Mouse (Mus musculus): ENCODE data around the gene Apbb1ip. TPM values are rescaled to one million over a fixed set of nuclear protein-coding genes. Genes with fewer than 3 reads are reported as not detected.
"Not testable (repeated sequence)": the region's sequence is repeated elsewhere in the genome, so short reads cannot be mapped to it uniquely, and the experiment has no call there.

Gene Apbb1ip
- total RNA-seq, 2 experiments from 2014 or later = 3.9 to 4.0 TPM

GRCm38 (mm10) chr2:22815674-22816073 is 41.8 kb downstream of the Apbb1ip start:
- DNase-seq (ENCODE audit: low spot score in 2 of 2) = no peak

GRCm38 (mm10) chr2:22816231-22816630 is 42.3 kb downstream of the Apbb1ip start:
- no peak for DNase-seq (ENCODE audit: low spot score in 2 of 2)

DNA sequence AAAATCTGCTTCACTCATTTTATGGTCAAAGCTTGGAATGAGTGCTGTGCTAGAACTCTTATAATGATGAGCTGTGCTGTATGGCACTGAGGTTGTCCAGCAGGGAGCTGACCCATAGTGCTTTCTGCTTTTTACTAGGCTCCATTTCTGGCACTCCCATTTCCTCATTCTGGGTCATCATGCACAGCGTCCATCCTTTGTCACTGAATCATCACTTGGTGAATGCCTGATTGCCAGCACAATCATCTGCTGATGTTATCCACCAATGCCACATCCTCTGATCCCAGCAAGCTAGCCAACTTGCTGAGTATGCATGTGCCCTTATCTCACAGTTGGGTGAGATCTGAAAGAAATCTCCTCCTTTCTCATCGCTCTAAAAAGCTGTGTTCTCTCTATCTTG is 48.4 kb downstream of the Apbb1ip start:
- DNase-seq (ENCODE audit: low spot score in 2 of 2) = no peak

GRCm38 (mm10) chr2:22845514-22845913 is 71.6 kb downstream of the Apbb1ip start:
- no peak for DNase-seq (ENCODE audit: low spot score in 2 of 2)

DNA sequence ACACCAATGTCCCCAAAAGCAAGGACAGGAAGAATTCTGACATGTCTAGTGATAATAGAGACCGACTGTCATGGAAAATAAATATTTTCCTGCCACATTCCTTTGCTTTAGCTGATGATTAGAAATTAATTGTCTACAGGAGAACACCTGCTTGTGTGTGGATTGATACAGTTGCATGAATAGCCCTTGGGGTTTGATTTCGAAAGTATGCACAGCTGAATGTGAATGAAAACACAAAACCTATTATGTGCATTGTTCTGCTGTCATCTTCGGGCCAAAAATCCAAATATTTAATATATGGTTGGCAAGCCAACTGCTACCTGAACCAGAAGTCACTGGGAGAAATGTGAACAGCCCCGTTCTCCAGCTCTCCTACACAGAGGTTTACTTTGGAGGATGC is 78.0 kb downstream of the Apbb1ip start:
- DNase-seq (ENCODE audit: low spot score in 2 of 2) = no peak

DNA sequence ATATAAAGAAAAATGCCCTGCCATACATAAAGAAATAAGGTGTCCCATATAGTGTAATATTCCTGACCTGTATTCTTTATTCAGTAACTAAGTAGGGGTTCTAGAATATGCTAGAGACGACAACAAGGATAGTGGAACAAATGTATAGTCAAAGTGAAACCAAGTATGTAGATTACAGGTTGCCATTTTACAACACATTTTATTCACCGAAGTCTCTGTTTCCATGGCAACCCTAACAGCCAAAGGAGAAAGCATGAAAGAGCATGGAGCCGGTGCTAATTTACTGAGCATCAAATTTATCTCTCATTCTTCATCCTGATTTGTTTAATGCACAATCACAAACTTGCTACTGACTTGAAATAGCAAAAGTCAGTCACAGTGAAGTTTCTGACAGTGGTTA is 83.6 kb downstream of the Apbb1ip start:
- DNase-seq (ENCODE audit: low spot score in 2 of 2) = no peak

- no peak for DNase-seq (ENCODE audit: low spot score in 2 of 2)
These were observed 88.3 kb downstream of the Apbb1ip start for GRCm38 (mm10) chr2:22862194-22862593.

GRCm38 (mm10) chr2:22864394-22865037 is 90.6 kb downstream of the Apbb1ip start:
- peak; percentile 14 to 27 for DNase-seq (ENCODE audit: low spot score in 2 of 2)

- DNase-seq (ENCODE audit: low spot score in 2 of 2) = no peak
These were observed 91.9 kb downstream of the Apbb1ip start for GRCm38 (mm10) chr2:22865818-22866217.

- no peak for DNase-seq (ENCODE audit: low spot score in 2 of 2)
These were observed 93.1 kb downstream of the Apbb1ip start for GRCm38 (mm10) chr2:22866894-22867424.

GRCm38 (mm10) chr2:22873159-22873558 is 99.3 kb downstream of the Apbb1ip start:
- no peak for DNase-seq (ENCODE audit: low spot score in 2 of 2)

DNA sequence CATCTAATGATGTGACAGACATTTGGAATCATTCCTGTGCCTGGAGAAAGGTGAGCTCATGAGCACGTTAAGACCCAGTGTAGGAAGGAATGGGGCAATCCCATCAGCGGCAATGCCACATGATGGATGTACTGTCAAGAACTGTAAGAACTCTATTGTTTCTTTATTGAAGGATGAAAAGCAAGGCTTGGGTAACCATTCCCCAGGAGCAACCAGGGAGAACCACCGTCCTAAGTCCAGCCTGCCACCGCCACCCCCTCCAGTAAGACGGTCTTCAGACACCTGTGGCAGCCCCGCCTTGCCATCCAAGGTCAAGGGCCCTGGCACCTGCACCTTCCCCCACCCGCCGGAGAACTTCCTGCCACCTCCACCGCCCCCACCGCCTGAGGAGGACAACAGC is 100.7 kb downstream of the Apbb1ip start:
- DNase-seq (ENCODE audit: low spot score in 2 of 2) = no peak

DNA sequence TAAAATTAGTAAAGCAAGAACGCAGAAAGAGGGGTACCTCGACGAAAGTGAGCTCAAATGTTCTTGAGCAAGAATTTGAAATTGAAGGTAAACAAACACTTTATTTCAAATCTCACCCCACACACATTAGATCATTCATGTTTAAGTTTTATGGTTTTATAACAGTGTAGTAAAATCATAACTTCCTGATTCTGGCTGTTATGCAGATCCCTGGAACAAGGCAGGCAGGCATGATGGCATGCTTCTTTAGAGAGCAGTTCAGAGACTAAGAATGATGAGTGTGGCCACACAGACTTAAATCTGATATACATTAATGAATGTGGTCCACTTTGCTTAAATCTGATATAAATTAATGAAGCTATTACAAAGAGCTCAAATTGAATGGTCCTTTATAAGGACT is 102.7 kb downstream of the Apbb1ip start:
- no peak for DNase-seq (ENCODE audit: low spot score in 2 of 2)

GRCm38 (mm10) chr2:22878781-22879180 is 104.9 kb downstream of the Apbb1ip start:
- no peak for DNase-seq (ENCODE audit: low spot score in 2 of 2)

DNA sequence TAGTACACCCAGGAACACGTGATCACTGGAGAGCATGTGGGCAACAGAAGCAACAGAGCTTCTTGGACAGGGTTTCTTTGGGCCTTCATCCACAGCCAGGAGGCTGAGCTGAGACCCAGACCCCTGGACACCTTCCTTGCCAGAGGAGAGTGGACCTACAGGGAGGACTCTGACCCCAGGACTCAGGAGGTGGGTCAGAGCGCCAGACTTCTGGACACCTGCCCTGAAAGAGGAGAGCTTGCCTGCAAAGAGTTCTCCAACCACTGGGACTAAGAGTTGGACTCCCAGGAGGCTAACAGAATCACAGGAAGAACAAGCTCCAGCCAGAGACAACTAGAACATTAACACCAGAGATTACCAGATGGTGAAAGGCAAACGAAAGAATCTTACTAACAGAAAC is 106.8 kb downstream of the Apbb1ip start:
- not testable (repeated sequence) for DNase-seq (ENCODE audit: low spot score in 2 of 2)

DNA sequence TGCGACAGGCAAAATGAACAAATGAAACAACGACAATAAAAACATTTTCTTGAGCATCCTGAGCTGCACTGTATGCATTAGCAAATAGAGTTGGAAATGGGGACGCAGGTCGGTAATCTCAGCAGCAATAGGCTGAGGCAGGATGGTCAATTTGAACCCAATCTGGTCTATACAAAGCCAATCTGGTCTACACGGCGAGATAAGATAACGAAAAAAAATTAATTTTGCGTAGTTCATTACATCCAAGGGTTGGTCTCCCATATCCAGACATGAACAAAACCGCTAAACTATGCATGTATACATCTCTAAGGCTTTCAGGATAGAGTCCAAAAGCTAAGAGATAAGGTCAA is 121.0 kb downstream of the Apbb1ip start:
- DNase-seq (ENCODE audit: low spot score in 2 of 2) = no peak

GRCm38 (mm10) chr2:22895282-22896273 is 121.7 kb downstream of the Apbb1ip start, which contains the start of gene Pdss1:
Pdss1 (plus strand) TSS chr2:22895522.
- DNase-seq (ENCODE audit: low spot score in 2 of 2) = peak; percentile 76 to 78

DNA sequence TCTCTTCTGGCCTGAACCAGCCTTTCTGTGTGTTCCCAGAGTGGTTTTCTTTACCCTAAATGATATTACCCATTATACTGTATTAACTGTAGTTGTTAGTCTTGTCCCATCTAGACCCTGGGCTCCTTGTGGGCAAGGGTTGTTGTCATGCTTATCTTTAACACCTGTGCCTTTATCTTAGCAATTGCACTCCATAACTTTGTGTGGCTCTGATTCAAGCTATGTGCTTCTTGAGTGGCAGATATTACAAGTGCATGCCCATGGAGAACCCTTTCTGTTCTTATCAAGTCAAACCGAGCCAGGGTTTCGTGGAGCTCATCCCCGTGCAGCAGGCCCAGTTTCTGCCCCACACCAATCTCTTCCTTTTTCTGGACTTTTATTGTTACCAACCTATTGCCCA is 130.1 kb downstream of the Apbb1ip start:
- DNase-seq (ENCODE audit: low spot score in 2 of 2) = no peak

- DNase-seq (ENCODE audit: low spot score in 2 of 2) = no peak
These were observed 140.5 kb downstream of the Apbb1ip start for GRCm38 (mm10) chr2:22914421-22914820.

- no peak for DNase-seq (ENCODE audit: low spot score in 2 of 2)
These were observed 144.8 kb downstream of the Apbb1ip start for GRCm38 (mm10) chr2:22918651-22919050.
